Mouse (Mus musculus) limb, embryonic 14.5 days (tissue): Measurements from ENCODE around the gene Hspg2. TPM values are rescaled to one million over a fixed set of nuclear protein-coding genes. Genes with fewer than 3 reads are reported as not detected.

ENCODE experiments used
- ATAC-seq: fragments of 200-750 bp; cut with Nextera tagmentation; 2 replicates; pipeline ENCODE4 v1.8.0; 2017; ENCODE audit warnings: low read depth, moderate number of reproducible peaks, moderate TSS enrichment; ENCODE audit not compliant: low FRiP score
- DNase-seq: peaks from one replicate; pipeline ENCODE4 v3.0.0-alpha.2; 2015; ENCODE audit warnings: low spot score
- H3K27ac ChIP-seq: fragments of 300-500 bp; sonication (generic); replicated peaks from 2 replicates; pipeline ENCODE4 v1.5.1; 2014; ENCODE audit warnings: low read depth, mild to moderate bottlenecking, low read length, moderate library complexity, mixed read lengths
- H3K27me3 ChIP-seq: fragments of 300-500 bp; sonication (generic); 2 replicates; pipeline ENCODE4 v1.6.1; 2014; ENCODE audit warnings: low read length, mixed read lengths; ENCODE audit not compliant: control insufficient read depth, insufficient read depth
- H3K36me3 ChIP-seq: fragments of 300-500 bp; sonication (generic); 2 replicates; pipeline ENCODE4 v1.6.1; 2014; ENCODE audit warnings: mild to moderate bottlenecking, low read length, moderate library complexity, mixed read lengths; ENCODE audit not compliant: control insufficient read depth, insufficient read depth
- H3K4me1 ChIP-seq: fragments of 300-500 bp; sonication (generic); 2 replicates; pipeline ENCODE4 v1.6.1; 2014; ENCODE audit warnings: antibody characterized with exemption, low read length, mixed read lengths; ENCODE audit not compliant: control insufficient read depth, insufficient read depth
- H3K4me2 ChIP-seq: fragments of 300-500 bp; sonication (generic); replicated peaks from 2 replicates; pipeline ENCODE4 v1.6.1; 2014; ENCODE audit warnings: low read depth, mild to moderate bottlenecking, low read length, moderate library complexity; ENCODE audit not compliant: severe bottlenecking
- H3K4me3 ChIP-seq: fragments of 300-500 bp; sonication (generic); replicated peaks from 2 replicates; pipeline ENCODE4 v1.5.1; 2014; ENCODE audit warnings: low read length
- H3K9ac ChIP-seq: fragments of 300-500 bp; sonication (generic); 2 replicates; pipeline ENCODE4 v1.6.1; 2014; ENCODE audit warnings: mild to moderate bottlenecking, low read depth, low read length, moderate library complexity; ENCODE audit not compliant: severe bottlenecking
- H3K9me3 ChIP-seq: fragments of 300-500 bp; sonication (generic); 2 replicates; pipeline ENCODE4 v1.6.1; 2016; ENCODE audit warnings: low read length; ENCODE audit not compliant: control insufficient read depth
- POLR2A ChIP-seq: fragments of 200-500 bp; IDR thresholded peaks from 2 replicates; pipeline ENCODE4 v1.8.0; 2012; ENCODE audit warnings: inconsistent platforms, mild to moderate bottlenecking, moderate library complexity, borderline replicate concordance; ENCODE audit not compliant: insufficient read depth, insufficient read length; ENCODE audit errors: extremely low read depth
- WGBS: fragments of 180-500 bp; shearing (Covaris S2); extraction: QIAGEN DNeasy Blood & Tissue Kit; methylation state at CpG from one replicate; pipeline ENCODE4 v1.1.7; 2014; 5-methylcytosine and 5-hydroxymethylcytosine counted together
- polyA plus RNA-seq, 2 experiments: library from polyadenylated mRNA; depleted of rRNA in 1 of 2; stranded (reverse) in 1 of 2; unstranded in 1 of 2; fragments of >200 nt; fragmentation: Nextera tagmentation in 1 of 2; extraction: Ambion mirVana in 1 of 2; gene quantifications; 2 replicates each; pipeline versions ENCODE4 v1.2.1 to v1.2.3; 2012 to 2014

Hspg2 gene
- polyA plus RNA-seq, 2 experiments = 65.6 to 97.4 TPM

DNA sequence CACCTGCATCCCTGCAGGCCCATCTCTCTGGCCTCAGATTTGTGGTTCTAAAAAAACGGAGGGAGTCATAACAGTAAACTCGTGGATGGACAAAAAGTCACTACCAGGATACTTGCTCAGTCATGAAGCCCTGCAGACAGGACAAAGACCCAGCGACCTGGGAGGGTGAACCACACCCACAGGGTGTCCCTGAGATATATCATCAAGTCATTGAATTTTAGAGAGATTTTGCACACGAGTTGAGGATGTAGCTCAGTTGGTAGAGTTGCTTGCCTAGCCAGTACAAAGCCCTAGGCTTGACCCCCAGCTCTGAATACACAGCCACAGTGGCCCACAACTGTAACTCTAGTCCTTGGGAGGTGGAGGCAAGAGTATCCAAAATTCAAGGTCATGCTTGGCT, 7.4 kb upstream of the Hspg2 start:
- no peak for TF ChIP-seq POLR2A
- ATAC-seq = no peak
- Histone ChIP-seq H3K27ac (no peak overlapping the region), H3K4me1 (no peaks in the 10 kb centered on the region), H3K9me3 (no peaks in the 10 kb centered on the region), H3K36me3 (no peaks in the 10 kb centered on the region), H3K4me2 (no peak overlapping the region), H3K9ac (no peak overlapping the region), H3K4me3 (no peak overlapping the region), H3K27me3 (no peaks in the 10 kb centered on the region)
- WGBS = 78% methylated on average over 4 of the region's 4 CpGs
- DNase-seq = no peak

DNA sequence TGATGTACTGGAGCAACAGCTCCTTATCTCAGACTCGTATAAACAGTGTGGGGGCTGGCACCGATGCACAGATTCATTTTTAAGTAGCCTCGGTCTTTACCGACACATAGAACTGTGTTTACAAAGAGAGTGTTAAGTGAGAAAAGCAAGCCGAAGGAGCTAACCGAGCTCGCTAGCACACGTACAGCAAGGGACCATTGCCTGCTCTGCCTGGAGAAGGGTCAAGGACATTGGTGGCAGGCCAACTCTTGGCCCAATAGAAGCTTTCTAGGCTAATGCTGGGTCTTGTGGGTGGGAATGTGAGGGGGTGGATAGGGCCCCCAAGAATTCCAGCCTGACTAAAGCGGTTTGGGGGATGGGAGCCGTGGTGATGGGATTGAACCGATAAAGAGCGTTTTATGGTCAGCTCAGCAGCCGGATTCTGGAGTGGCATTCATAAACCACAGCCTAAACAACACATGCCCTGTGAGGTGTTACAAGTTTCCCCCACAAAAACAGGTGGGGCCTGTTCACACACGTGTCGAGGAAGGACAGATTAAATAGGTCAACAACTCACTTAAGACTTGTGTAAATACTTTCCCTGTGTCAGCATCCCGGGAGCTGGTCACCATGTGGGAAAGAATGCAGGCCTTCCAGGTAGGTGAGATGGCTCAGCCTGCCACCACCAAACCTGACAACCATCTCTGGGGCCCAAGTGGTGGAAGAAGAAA, 6.4 kb upstream of the Hspg2 start:
- no peak overlapping the region for H3K4me3 ChIP-seq
- no peak overlapping the region for H3K4me2 ChIP-seq
- peaks cover 2% of the 10 kb centered on the region; the same call in 1 of the 2 replicates for H3K4me1 ChIP-seq
- ATAC-seq (no peak), DNase-seq (no peak)
- no peak overlapping the region for H3K27ac ChIP-seq
- no peaks in the 10 kb centered on the region for H3K36me3 ChIP-seq
- no peaks in the 10 kb centered on the region for H3K27me3 ChIP-seq
- no peaks in the 10 kb centered on the region for H3K9me3 ChIP-seq
- TF ChIP-seq POLR2A = no peak
- 63% methylated on average over 16 of the region's 16 CpGs for WGBS
- no peak overlapping the region for H3K9ac ChIP-seq

DNA sequence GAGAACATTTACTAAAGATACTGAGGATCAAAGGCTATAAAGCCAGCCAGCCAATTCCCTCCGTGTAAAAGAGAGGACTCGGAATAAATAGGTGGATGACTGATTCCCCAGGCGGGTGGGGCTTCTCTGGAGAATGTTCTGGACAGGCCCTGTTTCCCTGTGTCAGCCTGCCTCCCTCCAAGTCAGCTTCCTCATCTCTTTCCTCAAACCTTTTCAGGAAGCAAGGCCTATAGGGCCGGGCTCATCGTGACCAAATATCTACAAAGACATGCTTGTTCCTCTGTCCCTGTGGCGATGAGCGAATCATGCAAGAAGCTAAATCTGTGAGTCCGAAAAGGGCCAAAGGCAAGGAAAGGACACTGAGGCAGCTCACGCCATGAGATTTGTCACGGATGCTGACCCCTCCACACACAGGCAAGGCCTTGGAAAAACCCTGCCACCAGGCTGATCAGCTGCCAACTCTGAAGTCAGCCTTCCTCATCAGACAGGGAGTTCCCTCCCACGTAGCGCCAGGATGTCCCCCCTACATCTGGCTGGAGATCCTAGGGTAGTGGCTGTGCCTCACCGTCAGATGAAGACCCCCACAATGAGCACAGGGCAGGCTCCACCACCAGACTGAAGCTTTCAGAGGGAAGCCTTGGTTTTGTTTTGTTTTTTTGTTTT, 3.3 kb upstream of the Hspg2 start:
- Histone ChIP-seq H3K4me1 (peaks cover 18% of the 10 kb centered on the region), H3K9me3 (no peaks in the 10 kb centered on the region), H3K4me3 (no peak overlapping the region), H3K9ac (0 out of 2 replicates have a peak overlapping the region, but pooled peaks have one; percentile 0), H3K36me3 (no peaks in the 10 kb centered on the region), H3K27ac (0 out of 2 replicates have a peak overlapping the region, but pooled peaks have one; percentile 19), H3K4me2 (no peak overlapping the region), H3K27me3 (no peaks in the 10 kb centered on the region)
- TF ChIP-seq POLR2A = no peak
- DNase-seq (no peak), ATAC-seq (no peak)
- WGBS = 72% methylated on average over 13 of the region's 13 CpGs

DNA sequence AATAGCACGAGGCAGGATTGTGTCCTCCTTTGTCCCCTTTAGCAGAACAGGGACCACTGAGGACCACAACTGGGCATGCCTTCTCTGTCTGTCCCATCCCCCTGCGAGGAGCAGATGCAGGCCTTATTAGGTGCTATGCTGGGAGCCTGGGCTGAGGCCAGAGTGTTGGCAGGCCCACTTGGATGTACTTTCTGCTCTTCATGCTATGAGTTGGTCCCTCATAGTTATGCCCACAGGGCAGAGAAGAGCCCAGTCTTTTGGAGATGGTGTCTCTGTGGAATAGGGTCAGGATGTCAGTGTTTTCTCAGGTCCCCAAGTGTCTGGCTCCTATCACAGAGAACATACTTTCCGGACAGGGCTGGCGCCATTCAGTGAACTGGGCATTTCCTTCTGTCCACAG, 1.6 kb upstream of the Hspg2 start:
- H3K4me2 ChIP-seq = no peak overlapping the region
- no peaks in the 10 kb centered on the region for H3K9me3 ChIP-seq
- TF ChIP-seq POLR2A = no peak
- no peak for DNase-seq
- peaks cover 29% of the 10 kb centered on the region for H3K4me1 ChIP-seq
- no peaks in the 10 kb centered on the region for H3K27me3 ChIP-seq
- 82% methylated on average over 4 of the region's 4 CpGs for WGBS
- no peak overlapping the region for H3K4me3 ChIP-seq
- peak overlapping the region; percentile 65; the same call in 1 of the 2 replicates for H3K27ac ChIP-seq
- ATAC-seq = no peak
- no peak overlapping the region for H3K9ac ChIP-seq
- no peaks in the 10 kb centered on the region for H3K36me3 ChIP-seq

DNA sequence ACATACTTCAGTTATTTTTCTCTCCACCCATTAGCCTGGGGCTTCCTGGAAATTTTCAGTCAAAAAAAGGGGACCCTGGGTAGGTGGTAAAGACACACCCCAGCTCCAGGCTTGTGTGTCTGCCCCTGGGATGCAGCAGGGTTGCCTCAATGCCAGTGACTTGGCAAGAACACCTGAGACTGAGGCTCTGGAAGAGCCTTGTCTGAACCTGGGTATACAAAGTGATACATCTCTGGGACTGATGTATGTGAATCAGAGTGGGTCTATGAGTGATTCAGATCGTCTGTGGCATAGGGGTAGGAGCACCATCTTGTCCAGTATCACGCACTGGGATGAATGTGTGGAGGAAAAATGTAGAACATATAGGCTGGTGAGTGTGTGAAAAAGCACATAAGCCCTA, 1.0 kb upstream of the Hspg2 start:
- Histone ChIP-seq H3K4me2 (no peak overlapping the region), H3K4me1 (peaks cover 29% of the 10 kb centered on the region), H3K27ac (0 out of 2 replicates have a peak overlapping the region, but pooled peaks have one; percentile 65), H3K36me3 (no peaks in the 10 kb centered on the region), H3K9me3 (no peaks in the 10 kb centered on the region), H3K4me3 (no peak overlapping the region), H3K27me3 (no peaks in the 10 kb centered on the region), H3K9ac (no peak overlapping the region)
- ATAC-seq = no peak
- no peak for DNase-seq
- WGBS = 87% methylated on average over 2 of the region's 2 CpGs
- TF ChIP-seq POLR2A = no peak
